Mouse (Mus musculus) limb, embryonic 13.5 days (tissue): ENCODE measurements around the gene Mrps12. TPM values are rescaled to one million over a fixed set of nuclear protein-coding genes. Genes with fewer than 3 reads are reported as not detected.
A peak's percentile ranks its signal among the peaks of the same experiment; 100 is the strongest.
"Not testable (repeated sequence)": the region's sequence is repeated elsewhere in the genome, so short reads cannot be mapped to it uniquely, and the experiment has no call there.

Experiments used
- ATAC-seq: fragments of 200-750 bp; cut with Nextera tagmentation; 2 replicates; pipeline ENCODE4 v1.8.0; 2017; ENCODE audit warnings: low read depth, moderate number of reproducible peaks, moderate TSS enrichment; ENCODE audit not compliant: low FRiP score
- H3K27ac ChIP-seq: fragments of 300-500 bp; sonication (generic); 2 replicates; pipeline ENCODE4 v1.5.1; 2015; ENCODE audit warnings: inconsistent platforms, mild to moderate bottlenecking, moderate library complexity
- H3K27me3 ChIP-seq: fragments of 300-500 bp; sonication (generic); 2 replicates; pipeline ENCODE4 v1.6.1; 2015; ENCODE audit warnings: mild to moderate bottlenecking, inconsistent platforms
- H3K36me3 ChIP-seq: fragments of 300-500 bp; sonication (generic); 2 replicates; pipeline ENCODE4 v1.6.1; 2015; ENCODE audit warnings: inconsistent platforms, mild to moderate bottlenecking, moderate library complexity
- H3K4me1 ChIP-seq: fragments of 300-500 bp; sonication (generic); 2 replicates; pipeline ENCODE4 v1.6.1; 2015; ENCODE audit warnings: inconsistent platforms
- H3K4me2 ChIP-seq: fragments of 300-500 bp; sonication (generic); replicated peaks from 2 replicates; pipeline ENCODE4 v1.6.1; 2015; ENCODE audit warnings: inconsistent platforms, mild to moderate bottlenecking, moderate library complexity
- H3K4me3 ChIP-seq: fragments of 300-500 bp; sonication (generic); 2 replicates; pipeline ENCODE4 v1.5.1; 2015; ENCODE audit warnings: moderate library complexity, mild to moderate bottlenecking, inconsistent platforms
- H3K9ac ChIP-seq: fragments of 300-500 bp; sonication (generic); 2 replicates; pipeline ENCODE4 v1.6.1; 2015; ENCODE audit warnings: mild to moderate bottlenecking, inconsistent platforms
- H3K9me3 ChIP-seq: fragments of 300-500 bp; sonication (generic); 2 replicates; pipeline ENCODE4 v1.6.1; 2016; ENCODE audit warnings: inconsistent platforms
- WGBS: fragments of 180-500 bp; shearing (Covaris S2); methylation state at CpG from one replicate; pipeline ENCODE4 v1.1.7; 2015; 5-methylcytosine and 5-hydroxymethylcytosine counted together
- polyA plus RNA-seq: library from polyadenylated mRNA; unstranded; fragments of >200 nt; fragmentation: Nextera tagmentation; extraction: Ambion mirVana; gene quantifications from 2 replicates; pipeline ENCODE4 v1.2.1, GENCODE M21; 2015

The Mrps12 gene
- polyA plus RNA-seq, 1 experiment from 2014 or later: 114 TPM

DNA sequence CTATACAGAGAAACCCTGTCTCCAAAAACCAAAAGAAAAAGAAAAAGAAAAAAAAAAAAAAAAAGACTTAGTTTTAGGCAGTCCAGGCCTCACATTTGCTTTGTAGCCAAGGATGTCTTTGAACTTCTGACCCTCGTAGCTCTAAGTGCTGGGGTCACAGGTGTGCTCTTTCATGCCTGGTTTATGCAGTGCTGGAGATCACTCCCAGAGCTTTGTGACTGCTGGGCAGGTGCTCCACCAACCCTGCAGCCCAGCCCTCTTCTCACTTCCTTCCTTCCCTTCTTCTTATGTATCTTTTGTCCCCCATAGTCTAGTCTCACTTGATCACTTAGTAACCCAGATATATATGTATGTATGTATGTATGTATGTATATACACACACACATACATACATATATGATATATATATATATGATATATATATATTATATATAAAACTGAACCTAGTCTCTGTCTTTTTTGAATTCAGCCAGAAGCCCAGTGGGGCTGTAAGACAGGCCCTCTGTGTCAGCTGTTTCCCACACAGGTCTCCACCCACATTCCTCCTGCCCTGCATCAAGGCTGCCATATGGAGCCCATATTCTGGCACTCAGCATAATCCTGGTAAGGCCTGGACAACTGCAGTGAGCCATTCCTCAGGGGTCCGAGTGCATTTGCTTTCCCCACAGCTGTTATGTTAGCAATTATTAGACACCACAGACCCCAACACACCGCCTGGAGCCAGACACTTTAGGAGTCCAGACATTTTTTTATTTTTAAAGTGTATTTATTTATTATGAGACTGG, 20.7 kb downstream of the Mrps12 start:
- no peak overlapping the region for H3K27ac ChIP-seq
- ATAC-seq: peak; percentile 65
- WGBS: 30% methylated on average over 3 of the region's 3 CpGs

DNA sequence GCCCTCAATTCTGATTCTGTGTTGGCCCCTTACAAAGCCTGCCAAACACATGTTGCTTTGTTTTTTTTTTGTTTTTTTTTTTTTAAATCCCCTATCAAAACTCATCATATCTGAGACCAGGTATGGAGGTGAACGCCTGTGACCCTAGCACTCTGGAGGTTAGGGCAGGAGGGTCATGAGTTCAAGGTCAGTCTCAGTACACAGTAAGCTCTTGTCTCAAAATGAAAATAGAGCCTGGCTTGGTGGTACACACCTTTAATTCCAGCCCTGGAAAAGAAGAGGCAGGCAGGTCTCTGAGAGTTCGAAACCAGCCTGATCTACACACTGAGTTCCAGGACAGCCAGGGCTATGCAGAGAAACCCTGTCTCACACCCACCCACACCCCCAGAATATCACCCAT, 22.0 kb downstream of the Mrps12 start:
- no peak overlapping the region for H3K4me3 ChIP-seq
- H3K27me3 ChIP-seq: no peaks in the 10 kb centered on the region
- no peak overlapping the region for H3K9ac ChIP-seq
- no peaks in the 10 kb centered on the region for H3K9me3 ChIP-seq
- no peak overlapping the region for H3K4me2 ChIP-seq
- H3K27ac ChIP-seq: no peak overlapping the region
- ATAC-seq: no peak
- peaks cover 7% of the 10 kb centered on the region for H3K36me3 ChIP-seq
- WGBS: 77% methylated on average over 2 of the region's 2 CpGs
- H3K4me1 ChIP-seq: peaks cover 34% of the 10 kb centered on the region

More for the DNA sequence above, 20.7 kb downstream of the Mrps12 start:
- Histone ChIP-seq H3K27me3 (no peaks in the 10 kb centered on the region), H3K9me3 (no peaks in the 10 kb centered on the region), H3K36me3 (peaks cover 20% of the 10 kb centered on the region), H3K4me2 (no peak overlapping the region), H3K4me3 (no peak overlapping the region), H3K4me1 (peaks cover 32% of the 10 kb centered on the region), H3K9ac (no peak overlapping the region)

DNA sequence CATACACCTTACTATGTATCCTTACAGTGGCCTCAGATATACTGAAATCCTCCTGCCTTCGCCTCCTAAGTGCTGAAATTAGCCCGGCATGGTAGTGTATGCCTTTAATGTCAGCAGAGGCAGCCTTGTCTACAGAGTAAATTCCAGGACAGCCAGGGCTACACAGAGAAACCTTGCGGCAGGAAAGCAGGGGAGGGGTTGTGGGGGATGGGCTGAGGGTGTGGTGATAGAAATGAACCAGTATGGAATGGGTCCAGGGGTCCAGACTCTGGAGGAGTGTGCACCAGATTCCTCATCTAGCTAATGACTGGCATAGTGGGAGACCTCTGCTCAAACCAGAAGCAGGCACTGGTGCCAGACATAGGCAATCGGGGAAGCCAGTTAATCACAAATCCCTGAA, 22.5 kb downstream of the Mrps12 start:
- Histone ChIP-seq H3K9me3 (no peaks in the 10 kb centered on the region), H3K27me3 (no peaks in the 10 kb centered on the region), H3K27ac (no peak overlapping the region), H3K4me3 (no peak overlapping the region), H3K4me1 (peaks cover 37% of the 10 kb centered on the region), H3K4me2 (peak overlapping the region; percentile 28; the same call in 1 of the 2 replicates), H3K9ac (no peak overlapping the region), H3K36me3 (peaks cover 2% of the 10 kb centered on the region)
- 38% methylated on average over 4 of the region's 4 CpGs for WGBS
- no peak for ATAC-seq

DNA sequence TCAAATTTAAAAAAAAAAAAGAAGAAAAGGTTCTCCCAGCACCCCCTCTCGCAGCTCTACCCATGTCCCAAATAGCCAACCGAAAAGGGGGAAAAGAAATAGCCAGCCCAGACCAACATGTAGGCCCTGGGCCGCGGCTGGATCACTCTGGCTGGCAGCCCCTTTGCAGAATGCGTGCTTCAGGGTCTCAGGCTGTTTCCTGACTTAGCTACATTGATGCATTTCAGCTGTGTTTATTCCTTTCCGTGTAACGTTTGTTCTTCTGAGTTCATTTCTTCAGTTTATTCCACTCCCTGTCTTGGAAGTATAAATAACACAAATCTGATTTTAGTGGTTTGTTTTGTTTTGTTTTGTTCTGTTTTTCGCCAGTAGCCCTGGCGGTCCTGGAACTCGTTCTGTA, 23.9 kb downstream of the Mrps12 start:
- ATAC-seq: no peak
- H3K9ac ChIP-seq: peak overlapping the region; percentile 35; the same call in 1 of the 2 replicates
- peak overlapping the region; percentile 59 for H3K4me3 ChIP-seq
- peak overlapping the region; percentile 71 for H3K4me2 ChIP-seq
- 78% methylated on average over 10 of the region's 10 CpGs for WGBS
- H3K4me1 ChIP-seq: peaks cover 37% of the 10 kb centered on the region
- no peaks in the 10 kb centered on the region for H3K27me3 ChIP-seq
- H3K27ac ChIP-seq: no peak overlapping the region; the same call in 1 of the 2 replicates
- no peaks in the 10 kb centered on the region for H3K36me3 ChIP-seq
- no peaks in the 10 kb centered on the region for H3K9me3 ChIP-seq

DNA sequence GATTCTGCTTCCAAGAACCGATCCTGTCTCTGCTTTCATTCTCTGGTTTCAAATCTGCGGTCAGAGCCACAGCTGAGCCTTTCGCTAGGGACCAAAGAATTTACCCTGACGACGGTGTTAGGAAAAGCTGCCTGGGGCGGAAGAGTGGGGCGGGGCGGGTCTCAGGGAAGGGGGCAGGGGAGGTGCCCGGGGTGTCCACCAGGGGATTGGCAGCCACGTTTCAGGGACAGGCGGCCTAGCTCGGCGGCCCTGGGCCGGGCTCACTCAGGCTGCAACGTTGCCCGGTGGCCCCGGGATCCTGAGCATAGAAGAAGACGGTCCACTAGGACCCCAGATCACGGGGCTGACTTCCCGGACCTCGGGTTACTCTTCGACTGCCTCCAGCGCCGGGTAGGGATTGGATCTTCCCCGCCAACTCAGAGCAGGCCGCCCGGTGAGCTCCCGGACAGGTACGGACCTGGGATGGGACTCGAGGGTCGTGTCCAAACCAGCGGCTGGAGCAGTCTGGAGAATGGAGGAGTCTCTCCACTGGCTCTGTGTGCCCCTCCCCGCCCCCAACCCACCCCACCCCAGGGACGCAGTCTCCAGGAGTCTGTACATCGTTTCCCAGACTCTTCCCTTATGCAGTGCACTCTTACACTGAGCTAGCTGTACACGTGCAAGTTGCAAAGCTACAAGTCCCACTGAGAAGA, 24.9 kb downstream of the Mrps12 start, which contains the start of gene Fbxo17:
Gene Fbxo17 (plus strand): TSS at position 215 of the 692 bp plus-strand sequence.
- Histone ChIP-seq H3K4me2 (peak within 1 kb of the TSS; percentile 71), H3K36me3 (no peaks in the 10 kb centered on the region), H3K9ac (peak within 1 kb of the TSS; percentile 84), H3K27ac (peak within 1 kb of the TSS; percentile 79), H3K4me1 (peaks cover 37% of the 10 kb centered on the region), H3K27me3 (no peaks in the 10 kb centered on the region), H3K4me3 (peak within 1 kb of the TSS; percentile 59), H3K9me3 (no peaks in the 10 kb centered on the region)
- ATAC-seq: peak; percentile 82
- WGBS: 3% methylated on average over 36 of the region's 36 CpGs

DNA sequence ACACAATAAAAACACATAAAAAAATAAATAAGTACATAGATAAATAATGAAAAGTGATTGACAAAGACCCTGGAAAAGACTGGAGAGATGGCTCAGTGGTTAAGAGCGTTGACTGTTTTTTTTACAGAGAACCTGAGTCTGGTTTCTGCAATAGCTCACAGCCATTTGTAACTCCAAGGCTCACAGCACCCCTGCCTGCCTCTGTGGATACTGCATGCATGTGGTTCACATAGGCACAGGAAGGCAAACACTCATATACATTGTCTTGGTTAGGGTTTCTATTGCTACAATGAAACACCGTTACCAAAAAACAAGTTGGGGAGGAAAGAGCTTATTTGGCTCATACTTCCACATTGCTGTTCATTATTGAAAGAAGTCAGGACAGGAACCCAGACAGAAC, 26.0 kb downstream of the Mrps12 start:
- H3K9ac ChIP-seq: no peak overlapping the region
- no peak for ATAC-seq
- H3K9me3 ChIP-seq: no peaks in the 10 kb centered on the region
- H3K4me1 ChIP-seq: peaks cover 30% of the 10 kb centered on the region
- peak overlapping the region; percentile 71 for H3K4me2 ChIP-seq
- no peak overlapping the region for H3K27ac ChIP-seq
- no peak overlapping the region for H3K4me3 ChIP-seq
- no peaks in the 10 kb centered on the region for H3K36me3 ChIP-seq
- WGBS: 93% methylated on average over 2 of the region's 2 CpGs
- H3K27me3 ChIP-seq: no peaks in the 10 kb centered on the region

DNA sequence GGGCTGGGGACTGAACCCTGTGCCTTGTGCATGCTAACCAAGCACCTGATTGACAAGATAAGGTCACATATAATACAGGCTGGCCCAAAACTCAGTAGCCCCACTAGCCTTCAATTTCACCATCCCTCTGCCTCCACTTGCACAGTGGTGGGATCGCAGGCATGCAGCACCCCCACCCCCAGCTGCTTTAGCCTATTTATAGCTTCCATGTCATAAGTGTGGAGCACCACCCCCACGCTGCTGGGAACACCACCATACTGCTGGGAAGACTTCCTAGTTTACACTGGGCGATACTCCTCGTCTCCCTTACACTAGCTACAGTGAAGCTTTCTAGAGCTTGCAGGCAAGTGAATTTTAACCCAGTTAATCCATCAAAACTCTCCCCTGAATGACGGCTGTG, 27.0 kb downstream of the Mrps12 start:
- no peak overlapping the region for H3K9ac ChIP-seq
- no peaks in the 10 kb centered on the region for H3K36me3 ChIP-seq
- 77% methylated on average over 5 of the region's 5 CpGs for WGBS
- H3K27me3 ChIP-seq: no peaks in the 10 kb centered on the region
- no peaks in the 10 kb centered on the region for H3K9me3 ChIP-seq
- H3K4me2 ChIP-seq: no peak overlapping the region
- no peak for ATAC-seq
- H3K4me1 ChIP-seq: peaks cover 30% of the 10 kb centered on the region
- no peak overlapping the region for H3K4me3 ChIP-seq
- no peak overlapping the region for H3K27ac ChIP-seq

DNA sequence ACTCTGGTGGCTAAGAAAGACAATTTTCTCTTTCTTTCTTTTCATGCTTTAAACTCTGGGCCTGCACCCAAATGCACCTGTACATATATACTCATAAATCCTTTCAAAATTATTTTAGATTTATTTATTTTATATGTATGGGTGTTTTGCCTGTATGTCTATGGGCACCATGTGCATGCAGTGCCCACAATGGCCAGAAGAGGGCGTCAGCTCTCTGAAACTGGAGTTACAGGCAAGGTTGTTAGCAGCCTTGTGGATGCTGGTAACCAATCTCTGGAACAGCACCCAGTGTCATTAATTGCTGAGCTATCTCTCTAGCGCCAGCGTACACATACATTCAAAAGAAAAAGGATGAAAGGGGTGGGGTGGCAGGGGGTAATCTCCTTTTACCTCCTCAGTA, 30.7 kb downstream of the Mrps12 start:
- WGBS: 68% methylated on average over 3 of the region's 3 CpGs
- Histone ChIP-seq H3K4me3 (no peak overlapping the region), H3K4me1 (peaks cover 5% of the 10 kb centered on the region; the same call in 1 of the 2 replicates), H3K9me3 (no peaks in the 10 kb centered on the region), H3K27ac (no peak overlapping the region), H3K27me3 (no peaks in the 10 kb centered on the region), H3K9ac (no peak overlapping the region), H3K4me2 (no peak overlapping the region), H3K36me3 (no peaks in the 10 kb centered on the region)
- ATAC-seq: no peak

DNA sequence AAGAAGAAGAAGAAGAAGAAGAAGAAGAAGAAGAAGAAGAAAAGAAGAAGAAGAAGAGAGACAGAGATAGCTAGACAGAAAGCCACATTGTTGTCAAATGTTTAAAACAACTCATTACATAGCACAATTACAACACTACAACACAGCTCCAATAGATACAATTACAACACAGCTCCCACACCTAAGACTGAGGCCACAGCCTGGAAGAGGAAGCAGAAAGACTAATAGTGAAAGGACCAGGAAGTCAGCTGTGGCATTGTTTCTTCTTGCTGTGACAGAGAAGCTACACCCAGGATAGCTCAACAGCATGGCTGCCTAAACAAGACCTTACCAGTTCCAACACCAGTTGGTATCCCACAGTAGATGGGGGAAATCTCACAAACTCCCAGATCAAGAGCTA, 32.2 kb downstream of the Mrps12 start:
- Histone ChIP-seq H3K27me3 (no peaks in the 10 kb centered on the region), H3K9me3 (0 out of 2 replicates have a peak, but pooled peaks cover 3% of the 10 kb centered on the region), H3K36me3 (no peaks in the 10 kb centered on the region), H3K4me1 (peaks cover 1% of the 10 kb centered on the region; the same call in 1 of the 2 replicates), H3K27ac (no peak overlapping the region), H3K4me2 (no peak overlapping the region), H3K4me3 (no peak overlapping the region), H3K9ac (no peak overlapping the region)
- ATAC-seq: no peak

DNA sequence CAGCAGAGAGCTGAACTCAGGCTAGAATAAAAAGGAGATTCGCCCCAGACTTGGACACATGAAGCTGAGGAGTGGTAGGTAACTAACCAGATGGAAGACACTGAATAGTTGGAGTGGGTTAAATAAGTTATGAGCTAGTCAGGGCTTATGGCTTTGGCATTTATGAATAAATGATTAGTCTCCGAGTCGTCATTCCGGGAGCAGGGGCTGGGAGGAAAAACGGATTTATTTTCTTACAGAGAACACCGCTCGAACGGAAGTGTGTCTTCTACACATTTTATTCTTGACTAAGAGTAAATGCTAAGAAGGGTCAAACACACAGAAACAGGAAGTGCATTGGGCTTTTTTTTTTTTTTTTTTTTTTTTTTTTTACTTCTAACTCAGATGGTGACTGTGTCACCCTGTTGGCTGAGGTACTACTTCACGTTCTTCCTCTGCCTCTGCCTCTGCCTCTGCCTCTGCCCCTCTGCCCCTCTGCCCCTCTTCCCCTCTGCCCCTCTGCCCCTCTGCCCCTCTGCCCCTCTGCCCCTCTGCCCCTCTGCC, 38.9 kb downstream of the Mrps12 start:
- H3K4me2 ChIP-seq: no peak overlapping the region
- peaks cover 6% of the 10 kb centered on the region; the same call in 1 of the 2 replicates for H3K36me3 ChIP-seq
- WGBS: 72% methylated on average over 9 of the region's 9 CpGs
- no peak overlapping the region for H3K9ac ChIP-seq
- H3K27ac ChIP-seq: no peak overlapping the region
- H3K27me3 ChIP-seq: no peaks in the 10 kb centered on the region
- H3K4me3 ChIP-seq: no peak overlapping the region
- H3K9me3 ChIP-seq: peaks cover 13% of the 10 kb centered on the region
- ATAC-seq: no peak
- no peaks in the 10 kb centered on the region for H3K4me1 ChIP-seq

DNA sequence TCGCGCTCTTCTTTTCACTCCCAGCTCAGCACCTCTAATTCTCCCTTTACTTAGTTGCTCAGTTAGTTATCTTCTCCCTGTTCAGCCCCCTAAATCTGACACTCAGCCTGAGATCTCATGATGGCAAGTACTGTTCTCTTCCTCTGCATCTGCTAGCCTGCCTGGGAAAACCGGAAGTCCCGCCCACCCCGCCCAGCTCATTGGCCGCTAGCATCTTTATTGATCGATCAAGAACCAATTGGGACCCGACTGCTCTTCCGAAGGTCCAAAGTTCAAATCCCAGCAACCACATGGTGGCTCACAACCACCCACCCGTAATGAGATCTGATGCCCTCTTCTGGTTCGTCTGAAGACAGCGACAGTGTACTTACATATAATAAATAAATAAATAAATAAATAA, 40.3 kb downstream of the Mrps12 start:
- not testable (repeated sequence) for H3K4me2 ChIP-seq, H3K4me1 ChIP-seq, H3K9ac ChIP-seq, H3K27me3 ChIP-seq, H3K27ac ChIP-seq, ATAC-seq, H3K4me3 ChIP-seq, H3K36me3 ChIP-seq
- H3K9me3 ChIP-seq: peaks cover 13% of the 10 kb centered on the region
- WGBS: 93% methylated on average over 12 of the region's 12 CpGs

DNA sequence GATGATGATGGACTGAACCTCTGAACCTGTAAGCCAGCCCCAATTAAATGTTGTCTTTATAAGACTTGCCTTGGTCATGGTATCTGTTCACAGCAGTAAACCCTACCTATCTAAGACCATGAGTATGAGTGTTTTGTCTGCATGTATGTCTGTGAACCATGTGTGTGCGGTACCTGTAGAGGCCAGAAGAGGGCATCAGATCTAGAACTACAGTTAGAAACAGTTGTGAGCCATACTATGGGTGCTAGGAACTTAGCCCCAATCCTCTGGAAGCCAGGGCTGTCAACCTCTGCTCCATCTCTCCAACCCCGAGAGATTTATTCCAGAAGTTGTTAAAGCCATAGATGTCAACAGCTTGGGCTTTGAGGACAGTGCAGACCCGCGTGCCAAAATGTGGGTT, 41.4 kb downstream of the Mrps12 start:
- peaks cover 13% of the 10 kb centered on the region for H3K9me3 ChIP-seq
- H3K4me1 ChIP-seq: no peaks in the 10 kb centered on the region
- no peaks in the 10 kb centered on the region for H3K27me3 ChIP-seq
- H3K9ac ChIP-seq: no peak overlapping the region
- 93% methylated on average over 4 of the region's 4 CpGs for WGBS
- ATAC-seq: no peak
- peaks cover 6% of the 10 kb centered on the region; the same call in 1 of the 2 replicates for H3K36me3 ChIP-seq
- no peak overlapping the region for H3K4me2 ChIP-seq
- H3K4me3 ChIP-seq: no peak overlapping the region
- no peak overlapping the region for H3K27ac ChIP-seq
